24 mouse cellular contexts compared by ENCODE assay signal in genomic region chr13:37428496-37428895, GRCm38 (mm10).
"Had no signal": no experiment of that assay in that cellular context is flagged by ENCODE, and none has a peak within 500 bp of the region (broad histone marks: within the 10 kb centered on the region; RNA-seq: fewer than 3 reads in every experiment).

No protein-coding gene starts in this region.

- H3K27me3 ChIP-seq: liver, embryonic 12.5 days; liver, embryonic 15.5 days; lung, embryonic 15.5 days; stomach, embryonic 15.5 days had no signal

- H3K4me3 ChIP-seq: limb, embryonic 10.5 days; limb, embryonic 13.5 days; liver, embryonic 12.5 days; liver, embryonic 15.5 days; lung, embryonic 15.5 days; midbrain, embryonic 12.5 days; midbrain, embryonic 15.5 days; myocyte; neural tube, embryonic 13.5 days; stomach, embryonic 15.5 days had no signal

- DNase-seq: kidney, adult 18-20 months; kidney, postnatal 36 days; layer of hippocampus, postnatal 36 days; liver; lung, adult 18-20 months; lung, postnatal 14 days; retina, postnatal 1 day; right cerebral cortex, postnatal 25 days; spleen, adult 18-20 months; thymus, adult 2 months; thymus, postnatal 14 days; thymus, postnatal 4 days had no signal

- H3K36me3 ChIP-seq: limb, embryonic 10.5 days; limb, embryonic 13.5 days; liver, embryonic 12.5 days; liver, embryonic 15.5 days; lung, embryonic 15.5 days; midbrain, embryonic 12.5 days; midbrain, embryonic 15.5 days; neural tube, embryonic 13.5 days; stomach, embryonic 15.5 days had no signal

- H3K27ac ChIP-seq: kidney, postnatal 0 days; limb, embryonic 10.5 days; limb, embryonic 13.5 days; liver, embryonic 12.5 days; liver, embryonic 15.5 days; lung, embryonic 15.5 days; macrophage; midbrain, embryonic 12.5 days; midbrain, embryonic 15.5 days; neural tube, embryonic 13.5 days; stomach, embryonic 15.5 days had no signal
